Mouse (Mus musculus) heart, postnatal 0 days (tissue): Measurements from ENCODE around the gene Tst.

ENCODE experiments used
- CTCF ChIP-seq: IDR thresholded peaks from 2 replicates; pipeline ENCODE4 v1.5.1; 2016; ENCODE audit warnings: antibody characterized with exemption, control low read depth, low read depth
- EP300 ChIP-seq: IDR thresholded peaks from 2 replicates; pipeline ENCODE4 v1.6.1; 2016; ENCODE audit warnings: antibody characterized with exemption, low read depth

- TF ChIP-seq EP300 (no peak), CTCF (no peak)
Measured at GRCm38 (mm10) chr15:78385564-78385963, 20.1 kb downstream of the Tst start.
